Mouse (Mus musculus) urinary bladder, adult 18-20 months (tissue): ENCODE results near the gene Dusp12.

ENCODE experiments used
- DNase-seq, 2 experiments: peaks; one replicate each; pipeline ENCODE4 v3.0.0; 2022; ENCODE audit warnings: low spot score in 2 of 2, mixed read lengths in 2 of 2

The Dusp12 gene

GRCm38 (mm10) chr1:170862435-170862717 lies 23.0 kb downstream of the Dusp12 start:
- no peak for DNase-seq

GRCm38 (mm10) chr1:170861671-170862434 lies 23.5 kb downstream of the Dusp12 start:
- DNase-seq = no peak

GRCm38 (mm10) chr1:170858872-170859271 lies 26.5 kb downstream of the Dusp12 start:
- no peak for DNase-seq

GRCm38 (mm10) chr1:170857369-170857768 lies 28.0 kb downstream of the Dusp12 start:
- no peak for DNase-seq

GRCm38 (mm10) chr1:170855056-170855760 lies 30.1 kb downstream of the Dusp12 start:
- DNase-seq = no peak

GRCm38 (mm10) chr1:170853604-170854003 lies 31.7 kb downstream of the Dusp12 start:
- no peak for DNase-seq

- DNase-seq = no peak
Measured at GRCm38 (mm10) chr1:170850637-170851624, 34.4 kb downstream of the Dusp12 start.

GRCm38 (mm10) chr1:170850007-170850406 lies 35.3 kb downstream of the Dusp12 start:
- DNase-seq = no peak

- no peak for DNase-seq
Measured at GRCm38 (mm10) chr1:170845448-170846307, 39.7 kb downstream of the Dusp12 start.

- DNase-seq = no peak
Measured at GRCm38 (mm10) chr1:170844380-170844779, 41.0 kb downstream of the Dusp12 start.

GRCm38 (mm10) chr1:170839685-170840084 lies 45.7 kb downstream of the Dusp12 start:
- no peak for DNase-seq

GRCm38 (mm10) chr1:170834756-170835155 lies 50.6 kb downstream of the Dusp12 start:
- no peak for DNase-seq

GRCm38 (mm10) chr1:170829781-170830180 lies 55.6 kb downstream of the Dusp12 start:
- DNase-seq = no peak

- no peak for DNase-seq
Measured at GRCm38 (mm10) chr1:170829344-170829743, 56.0 kb downstream of the Dusp12 start.
